Mouse (Mus musculus) brown adipose tissue, adult 24 weeks (tissue): Measurements from ENCODE around the gene Olr1. TPM values are rescaled to one million over a fixed set of nuclear protein-coding genes. Genes with fewer than 3 reads are reported as not detected.

Source experiments
- H3K27ac ChIP-seq: fragments of 200-500 bp; replicated peaks from 2 replicates; pipeline ENCODE4 v1.5.1; 2012; ENCODE audit warnings: low read depth, mild to moderate bottlenecking, low read length
- H3K4me1 ChIP-seq: fragments of 200-500 bp; 2 replicates; pipeline ENCODE4 v1.6.1; 2012; ENCODE audit warnings: low read length, mixed read lengths; ENCODE audit not compliant: control insufficient read depth, insufficient read depth, insufficient read length
- H3K4me3 ChIP-seq: fragments of 200-500 bp; 2 replicates; pipeline ENCODE4 v1.5.1; 2012; ENCODE audit warnings: low read depth, mild to moderate bottlenecking, low read length, moderate library complexity; ENCODE audit not compliant: insufficient read depth
- polyA plus RNA-seq: library from polyadenylated mRNA; stranded (reverse); fragments of >200 nt; gene quantifications from 2 replicates; pipeline ENCODE4 v1.2.4, GENCODE M21; 2012; ENCODE audit not compliant: missing spikeins, insufficient read depth, insufficient read length

The Olr1 gene
- polyA plus RNA-seq, 1 experiment = not detected

- H3K4me3 ChIP-seq = no peak overlapping the region
- H3K27ac ChIP-seq = no peak overlapping the region
- H3K4me1 ChIP-seq = no peaks in the 10 kb centered on the region
Observed at GRCm38 (mm10) chr6:129476404-129477126, 30.4 kb downstream of the Olr1 start.

GRCm38 (mm10) chr6:129472627-129473026, 34.3 kb downstream of the Olr1 start:
- Histone ChIP-seq H3K27ac (no peak overlapping the region), H3K4me3 (no peak overlapping the region), H3K4me1 (no peaks in the 10 kb centered on the region)

GRCm38 (mm10) chr6:129471386-129471785, 35.6 kb downstream of the Olr1 start:
- H3K4me3 ChIP-seq = no peak overlapping the region
- no peak overlapping the region for H3K27ac ChIP-seq
- no peaks in the 10 kb centered on the region for H3K4me1 ChIP-seq

- Histone ChIP-seq H3K27ac (peak within 1 kb of the TSS; percentile 82), H3K4me3 (peak within 1 kb of the TSS; percentile 52), H3K4me1 (peaks cover 6% of the 10 kb centered on the region)
Observed at GRCm38 (mm10) chr6:129451411-129452039, 55.4 kb downstream of the Olr1 start, which contains the start of gene Clec1a. Gene Clec1a, minus strand, starts transcription at chr6:129452000.

GRCm38 (mm10) chr6:129449743-129450142, 57.2 kb downstream of the Olr1 start:
- peaks cover 6% of the 10 kb centered on the region for H3K4me1 ChIP-seq
- H3K4me3 ChIP-seq = peak overlapping the region; percentile 56
- peak overlapping the region; percentile 91 for H3K27ac ChIP-seq

GRCm38 (mm10) chr6:129438033-129438432, 68.9 kb downstream of the Olr1 start:
- Histone ChIP-seq H3K27ac (no peak overlapping the region), H3K4me1 (peaks cover 4% of the 10 kb centered on the region; the same call in 1 of the 2 replicates), H3K4me3 (no peak overlapping the region)

- no peak overlapping the region for H3K27ac ChIP-seq
- H3K4me3 ChIP-seq = no peak overlapping the region
- peaks cover 2% of the 10 kb centered on the region; the same call in 1 of the 2 replicates for H3K4me1 ChIP-seq
Observed at GRCm38 (mm10) chr6:129436025-129436424, 70.9 kb downstream of the Olr1 start.

Other genes starting within 250 kb of the Olr1 start
- not detected in 2 replicates for gene Cd69, start 231.7 kb downstream of the Olr1 start, polyA plus RNA-seq
- not detected in 2 replicates for gene 4922502D21Rik, start 175.4 kb downstream of the Olr1 start, polyA plus RNA-seq
- gene Clec12a, start 164.5 kb downstream of the Olr1 start, polyA plus RNA-seq = 2.7 and 6.3 TPM in 2 replicates
- gene Clec12b, start 121.3 kb downstream of the Olr1 start, polyA plus RNA-seq = not detected in 2 replicates
- gene Clec1b, start 109.9 kb downstream of the Olr1 start, polyA plus RNA-seq = not detected in 2 replicates
- 0.63 TPM in 1 of 2 replicates, not detected in the other for gene Clec9a, start 98.3 kb downstream of the Olr1 start, polyA plus RNA-seq
- 2.1 and 2.5 TPM in 2 replicates for gene Clec1a, start 55.2 kb downstream of the Olr1 start, polyA plus RNA-seq
- gene Tmem52b, start 5.4 kb upstream of the Olr1 start, polyA plus RNA-seq = not detected in 2 replicates
- 111 and 147 TPM in 2 replicates for gene Gabarapl1, start 26.0 kb upstream of the Olr1 start, polyA plus RNA-seq
- gene Klre1, start 70.7 kb upstream of the Olr1 start, polyA plus RNA-seq = not detected in 2 replicates
- 2.0 TPM in 1 of 2 replicates, not detected in the other for gene Klrd1, start 84.6 kb upstream of the Olr1 start, polyA plus RNA-seq
- 0.83 and 1.1 TPM in 2 replicates for gene Klrk1, start 116.7 kb upstream of the Olr1 start, polyA plus RNA-seq
- not detected in 2 replicates for gene Klrc3, start 136.2 kb upstream of the Olr1 start, polyA plus RNA-seq
- not detected in 2 replicates for gene Klrc2, start 153.5 kb upstream of the Olr1 start, polyA plus RNA-seq
- gene Klrc1, start 171.8 kb upstream of the Olr1 start, polyA plus RNA-seq = not detected in 2 replicates
- gene Klri1, start 210.0 kb upstream of the Olr1 start, polyA plus RNA-seq = not detected in 2 replicates
- gene Klri2, start 233.3 kb upstream of the Olr1 start, polyA plus RNA-seq = not detected in 2 replicates